Mouse (Mus musculus) neutrophil, adult 59 days (primary cell): Measurements from ENCODE around the gene Ddost. TPM values are rescaled to one million over a fixed set of nuclear protein-coding genes. Genes with fewer than 3 reads are reported as not detected.

Source experiments
- total RNA-seq, 2 experiments: library from RNA; stranded (reverse); gene quantifications; 1 replicate in 1 of 2; 2 replicates in 1 of 2; pipeline ENCODE4 v1.2.4; 2023

The Ddost gene
- total RNA-seq: 10 to 100 TPM; 71.7 to 81.7 TPM

GRCm38 (mm10) chr4:138304340-138305104, at the start of gene Ddost:
Gene Ddost (plus strand): TSS chr4:138304730.

DNA sequence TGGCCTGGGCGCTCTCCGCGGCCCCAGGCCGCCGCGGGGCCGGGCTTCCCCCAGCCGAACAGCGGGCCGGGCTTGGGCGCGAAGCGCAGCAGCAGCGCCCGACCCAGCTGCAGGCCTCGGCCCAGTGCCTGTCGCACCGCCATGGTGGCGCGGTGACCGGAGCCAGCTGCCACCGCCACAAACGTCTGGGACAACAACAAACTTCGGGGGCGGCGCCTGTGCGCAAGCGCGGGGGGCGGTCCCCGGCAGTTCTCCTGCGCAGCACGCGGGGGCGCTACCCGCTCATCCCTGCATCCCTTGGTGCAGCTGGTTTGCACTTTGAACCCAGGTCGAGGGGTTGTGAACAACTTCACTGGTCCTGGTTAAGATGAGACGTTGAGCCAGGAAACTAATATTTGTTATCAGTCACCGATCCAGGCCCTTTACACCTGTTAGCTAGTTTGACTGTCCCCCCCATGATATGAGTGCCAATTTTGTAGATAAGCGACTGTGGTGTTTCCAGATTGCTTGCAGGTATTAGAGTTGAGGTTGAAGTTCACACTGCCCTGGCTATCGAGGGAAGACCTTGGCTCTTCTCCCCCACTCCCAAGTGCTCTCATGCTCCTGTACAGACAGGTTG, 21.7 kb downstream of the Ddost start, which contains the start of gene Pink1:
Gene Pink1 (minus strand): TSS at position 231 of the 619 bp plus-strand sequence.

Other genes with a start within 250 kb of the Ddost start
- gene Hp1bp3, start 88.4 kb upstream of the Ddost start, total RNA-seq: 100 to 1,000 TPM; 113 to 126 TPM
- 1 to 10 TPM; 3.2 to 4.4 TPM for gene Sh2d5, start 54.3 kb upstream of the Ddost start, total RNA-seq
- gene Kif17, start 54.3 kb upstream of the Ddost start, total RNA-seq: 1 to 10 TPM; 1.7 to 1.9 TPM
- 10 to 100 TPM; 37.8 to 41.2 TPM for gene Pink1, start 21.6 kb downstream of the Ddost start, total RNA-seq
- gene Cda, start 63.3 kb downstream of the Ddost start, total RNA-seq: not detected
- not detected for gene Fam43b, start 91.8 kb downstream of the Ddost start, total RNA-seq
- 10 to 100 TPM; 21.8 to 24.9 TPM for gene Mul1, start 129.9 kb downstream of the Ddost start, total RNA-seq
- gene Camk2n1, start 149.6 kb downstream of the Ddost start, total RNA-seq: under 1 TPM; 0.20 to 0.22 TPM